ENCODE assay signal across 8 mouse cellular contexts in genomic region chr12:105009370-105010212, GRCm38 (mm10). TPM values are rescaled to one million over a fixed set of nuclear protein-coding genes. Genes with fewer than 3 reads are reported as not detected.
DNase-seq lines count a peak whose midpoint lies in the region; ATAC-seq and TF ChIP-seq lines count a peak whose summit lies in the region.

Gene Syne3, minus strand, starts transcription at chr12:105009809.

- H3K27me3 ChIP-seq in cerebellum, adult 2 months (ENCODE audit: control insufficient read depth, insufficient read depth, low read length), result peaks cover 7% of the 10 kb centered on the region; the same call in 1 of the 2 replicates
- 0 out of 2 replicates have a peak, but pooled peaks cover 4% of the 10 kb centered on the region for H3K27me3 ChIP-seq in limb, embryonic 15.5 days
- peaks cover 32% of the 10 kb centered on the region for H3K27me3 ChIP-seq in midbrain, postnatal 0 days (ENCODE audit: insufficient read depth, low read length)

- no peak within 1 kb of the TSS for H3K27ac ChIP-seq in cerebellum, adult 2 months (ENCODE audit: insufficient read depth, low read length)
- peak within 1 kb of the TSS; percentile 75 for H3K27ac ChIP-seq in limb, embryonic 15.5 days
- H3K27ac ChIP-seq in midbrain, postnatal 0 days (ENCODE audit: low read depth, low read length), result no peak within 1 kb of the TSS

- peak in 1 of 2 experiments; percentile 29 for DNase-seq in cerebellum, adult 2 months
- DNase-seq in cerebellum, adult 11-12 months, result no peak
- DNase-seq in gastrocnemius, postnatal 36 days, result peak; percentile 70 to 83
- DNase-seq in midbrain, postnatal 0 days (ENCODE audit: low spot score), result peak; percentile 12
- peak; percentile 73 to 81 for DNase-seq in spleen, postnatal 14 days (ENCODE audit: low spot score in 2 of 2)

- H3K4me2 ChIP-seq in limb, embryonic 15.5 days, result peak within 1 kb of the TSS; percentile 91
- H3K4me2 ChIP-seq in midbrain, postnatal 0 days (ENCODE audit: low read depth, low read length, poor library complexity, severe bottlenecking), result peak within 1 kb of the TSS; percentile 98

- H3K36me3 ChIP-seq in limb, embryonic 15.5 days, result no peaks in the 10 kb centered on the region
- no peaks in the 10 kb centered on the region for H3K36me3 ChIP-seq in midbrain, postnatal 0 days (ENCODE audit: insufficient read depth, low read length)

- TF ChIP-seq POLR2A in cerebellum, adult 2 months (IDR thresholded peaks at IDR 0.05; ENCODE audit: borderline replicate concordance, insufficient read depth, low read length), result no peak

- WGBS in cerebellum, adult 2 months, result 1% methylated on average over 66 of the region's 66 CpGs
- WGBS in limb, embryonic 15.5 days, result under 1% methylated on average over 62 of the region's 66 CpGs
- under 1% methylated on average over 60 of the region's 66 CpGs for WGBS in midbrain, postnatal 0 days

- TF ChIP-seq CTCF in cerebellum, adult 2 months (IDR thresholded peaks at IDR 0.05; ENCODE audit: borderline replicate concordance, insufficient read depth, low read depth, low read length), result no peak
- TF ChIP-seq CTCF in midbrain, postnatal 0 days (IDR thresholded peaks at IDR 0.05), result no peak

- H3K4me1 ChIP-seq in cerebellum, adult 2 months (ENCODE audit: control insufficient read depth, insufficient read depth, low read length), result no peaks in the 10 kb centered on the region
- peaks cover 53% of the 10 kb centered on the region for H3K4me1 ChIP-seq in limb, embryonic 15.5 days
- H3K4me1 ChIP-seq in midbrain, postnatal 0 days (ENCODE audit: insufficient read depth, low read length), result peaks cover 3% of the 10 kb centered on the region; the same call in 1 of the 2 replicates

- peak; percentile 17 for ATAC-seq in common myeloid progenitor, adult 5-6 weeks (replicated peaks; ENCODE audit: low read depth, poor library complexity, severe bottlenecking)
- peak; percentile 38 for ATAC-seq in inflammation-experienced regulatory T-cells, adult 6 months
- peak; percentile 59 for ATAC-seq in limb, embryonic 15.5 days (ENCODE audit: insufficient number of reproducible peaks, low FRiP score, low TSS enrichment, low read depth)
- ATAC-seq in midbrain, postnatal 0 days (ENCODE audit: low FRiP score), result peak; percentile 45

- intact Hi-C loops in gastrocnemius, postnatal 36 days (cut with DNase I), result loop anchor here (5.0 kb wide), 1 partner anchor 52 kb away; no protein-coding TSS in a partner anchor

- H3K9ac ChIP-seq in limb, embryonic 15.5 days, result peak within 1 kb of the TSS; percentile 48
- peak within 1 kb of the TSS; percentile 15 for H3K9ac ChIP-seq in midbrain, postnatal 0 days (replicated peaks; ENCODE audit: low read length, poor library complexity, severe bottlenecking)

- H3K4me3 ChIP-seq in cerebellum, adult 2 months (replicated peaks; ENCODE audit: insufficient read depth, low read depth, low read length), result peak within 1 kb of the TSS; percentile 35
- H3K4me3 ChIP-seq in limb, embryonic 15.5 days, result peak within 1 kb of the TSS; percentile 66
- H3K4me3 ChIP-seq in midbrain, postnatal 0 days (ENCODE audit: low read depth, low read length), result peak within 1 kb of the TSS; percentile 56

- H3K9me3 ChIP-seq in limb, embryonic 15.5 days, result no peaks in the 10 kb centered on the region
- H3K9me3 ChIP-seq in midbrain, postnatal 0 days (ENCODE audit: low read length), result no peaks in the 10 kb centered on the region

RNA-seq across cellular contexts. Expression of gene Syne3, which starts in this region (rescaled TPM):
- polyA plus RNA-seq in cerebellum, adult 2 months (2012; rRNA removed), result 1.1 and 1.2 TPM in 2 replicates
- 23.0 and 25.3 TPM in 2 replicates for total RNA-seq in common myeloid progenitor, adult 5-6 weeks (2017)
- total RNA-seq in gastrocnemius, postnatal 36 days (2021), result 1 to 10 TPM; 3.1 to 3.8 TPM
- polyA plus RNA-seq in inflammation-experienced regulatory T-cells, adult 6 months (2017; shearing (Covaris generic)), result 1 to 10 TPM; 2.2 to 5.4 (median 3.0) TPM
- 3.3 and 4.0 TPM in 2 replicates for polyA plus RNA-seq in limb, embryonic 15.5 days (2015; fragmentation: Nextera tagmentation; extraction: Ambion mirVana)
- total RNA-seq in midbrain, postnatal 0 days (2014; rRNA removed), result 0.93 and 1.4 TPM in 2 replicates
- polyA plus RNA-seq in midbrain, postnatal 0 days (2015; fragmentation: Nextera tagmentation; extraction: Ambion mirVana), result 0.44 and 0.85 TPM in 2 replicates
